Mouse (Mus musculus) liver, postnatal 0 days (tissue): ENCODE measurements around the gene Asap2. TPM values are rescaled to one million over a fixed set of nuclear protein-coding genes. Genes with fewer than 3 reads are reported as not detected.

Experiments used
- ATAC-seq: fragments of 200-750 bp; cut with Nextera tagmentation; 2 replicates; pipeline ENCODE4 v1.8.0; 2017; ENCODE audit warnings: mild to moderate bottlenecking, moderate library complexity
- DNase-seq: peaks from one replicate; pipeline ENCODE4 v3.0.0-alpha.2; 2016
- H3K27ac ChIP-seq: fragments of 300-500 bp; sonication (generic); 2 replicates; pipeline ENCODE4 v1.5.1; 2014; ENCODE audit warnings: antibody characterized with exemption, moderate library complexity, mild to moderate bottlenecking, low read depth
- H3K27me3 ChIP-seq: fragments of 300-500 bp; sonication (generic); 2 replicates; pipeline ENCODE4 v1.6.1; 2014; ENCODE audit warnings: low read length, control low read depth, mixed read lengths; ENCODE audit not compliant: insufficient read depth
- H3K36me3 ChIP-seq: fragments of 300-500 bp; sonication (generic); replicated peaks from 2 replicates; pipeline ENCODE4 v1.6.1; 2014; ENCODE audit warnings: mild to moderate bottlenecking, control low read depth, low read length, moderate library complexity, mixed read lengths; ENCODE audit not compliant: insufficient read depth
- H3K4me1 ChIP-seq: fragments of 300-500 bp; sonication (generic); 2 replicates; pipeline ENCODE4 v1.6.1; 2014; ENCODE audit warnings: antibody characterized with exemption, mild to moderate bottlenecking, control low read depth; ENCODE audit not compliant: insufficient read depth
- H3K4me2 ChIP-seq: fragments of 300-500 bp; sonication (generic); 2 replicates; pipeline ENCODE4 v1.6.1; 2014; ENCODE audit warnings: low read depth, mild to moderate bottlenecking, low read length, moderate library complexity, mixed read lengths
- H3K4me3 ChIP-seq: fragments of 300-500 bp; sonication (generic); 2 replicates; pipeline ENCODE4 v1.5.1; 2014; ENCODE audit warnings: low read depth, low read length
- H3K9ac ChIP-seq: fragments of 300-500 bp; sonication (generic); replicated peaks from 2 replicates; pipeline ENCODE4 v1.6.1; 2014; ENCODE audit warnings: mild to moderate bottlenecking, moderate library complexity
- H3K9me3 ChIP-seq: fragments of 300-500 bp; sonication (generic); 2 replicates; pipeline ENCODE4 v1.6.1; 2016; ENCODE audit warnings: mild to moderate bottlenecking, control low read depth, low read length, mixed read lengths
- CTCF ChIP-seq: sonication (generic); IDR thresholded peaks from 2 replicates; pipeline ENCODE4 v1.5.1; 2016; ENCODE audit warnings: antibody characterized with exemption, low read depth
- EP300 ChIP-seq: IDR thresholded peaks from 2 replicates; pipeline ENCODE4 v1.6.1; 2016; ENCODE audit warnings: antibody characterized with exemption, low read depth, mild to moderate bottlenecking
- WGBS: fragments of 180-500 bp; shearing (Covaris S2); extraction: QIAGEN DNeasy Blood & Tissue Kit; methylation state at CpG from one replicate; pipeline ENCODE4 v1.1.7; 2014; ENCODE audit not compliant: insufficient replicate concordance; 5-methylcytosine and 5-hydroxymethylcytosine counted together
- polyA plus RNA-seq: library from polyadenylated mRNA; unstranded; fragments of >200 nt; fragmentation: Nextera tagmentation; extraction: Ambion mirVana; gene quantifications from 2 replicates; pipeline ENCODE4 v1.2.1, GENCODE M21; 2015

Gene Asap2
- polyA plus RNA-seq, 1 experiment from 2014 or later, result 0.96 TPM

DNA sequence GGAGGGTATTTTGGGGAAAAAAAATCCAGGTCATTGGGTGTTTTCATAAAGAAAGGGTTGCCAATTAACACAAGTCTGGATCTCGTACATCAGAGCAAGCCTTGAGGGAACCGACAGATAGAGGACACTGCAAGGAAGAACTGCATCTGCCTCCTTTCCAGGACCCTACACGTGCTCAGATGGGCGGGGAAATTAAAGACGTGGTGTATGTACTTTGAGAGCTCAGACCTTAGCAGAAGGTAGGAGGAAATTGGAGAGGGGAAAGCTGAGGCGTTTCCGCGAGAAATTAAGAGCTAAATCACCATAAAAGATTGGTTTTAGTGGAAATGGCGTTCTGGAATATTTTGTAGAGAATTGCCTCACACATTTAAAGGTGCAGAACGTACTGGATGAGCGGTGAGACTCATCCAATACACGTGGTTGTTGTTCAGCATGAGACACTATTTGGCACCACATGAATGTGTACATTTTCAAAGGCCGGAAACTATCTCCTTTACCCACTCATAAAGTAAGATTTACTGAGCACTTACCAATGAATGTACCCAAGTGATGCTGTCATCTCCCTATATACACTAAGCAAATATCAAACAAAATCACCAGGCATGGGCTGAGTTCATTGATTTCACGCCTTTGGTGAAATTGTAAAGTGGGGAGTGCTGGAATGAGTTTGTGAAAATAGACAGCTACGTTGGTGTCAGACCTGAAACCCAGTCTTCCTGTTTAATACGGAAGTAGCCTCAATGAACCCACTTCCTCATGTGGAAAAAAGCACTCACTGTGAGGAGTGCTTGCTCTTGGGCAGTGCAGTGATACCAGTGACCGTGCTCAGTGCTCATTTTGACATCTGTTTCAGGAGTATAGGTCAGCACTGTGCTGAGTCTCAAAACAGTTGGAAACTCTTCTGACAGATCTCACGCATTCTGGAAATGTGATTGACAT is 296.7 kb downstream of the Asap2 start:
- no peaks in the 10 kb centered on the region for H3K27me3 ChIP-seq
- 14% methylated on average over 18 of the region's 18 CpGs for WGBS

DNA sequence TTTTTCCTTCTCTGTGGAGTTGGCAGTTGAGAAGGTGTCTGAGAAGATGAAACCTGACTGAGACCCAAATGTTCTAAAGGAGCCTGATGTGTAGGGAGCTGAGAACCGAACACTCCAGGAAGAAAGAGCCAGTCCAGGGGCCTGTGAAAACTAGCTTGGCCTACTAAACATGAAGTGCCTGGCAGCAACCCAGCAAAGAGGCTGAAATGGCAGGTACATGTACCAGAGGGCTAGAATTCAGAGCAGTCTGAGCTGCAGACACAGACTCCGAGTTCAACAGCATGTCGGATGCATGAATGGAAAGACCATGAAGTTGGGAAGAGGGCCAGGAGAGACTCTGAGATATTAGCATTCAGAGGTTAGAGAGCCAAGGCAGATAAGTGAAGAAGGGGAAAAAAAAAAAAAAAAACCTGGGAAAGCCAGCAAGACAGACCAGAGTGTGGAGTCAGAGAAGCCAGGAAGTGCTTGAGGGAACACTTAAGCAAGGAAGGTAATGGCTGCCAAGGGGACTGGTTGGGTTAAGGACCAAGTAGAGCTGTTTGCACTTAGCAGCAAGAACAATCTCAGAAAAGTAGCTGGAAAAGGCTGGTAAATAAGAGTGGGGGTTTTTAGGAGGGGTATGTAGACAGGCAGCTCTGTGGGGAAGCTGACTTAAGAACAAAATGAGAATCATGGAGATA is 298.6 kb downstream of the Asap2 start:
- H3K27me3 ChIP-seq, result no peaks in the 10 kb centered on the region
- H3K9ac ChIP-seq, result no peak overlapping the region
- no peak overlapping the region for H3K4me2 ChIP-seq
- no peaks in the 10 kb centered on the region for H3K9me3 ChIP-seq
- DNase-seq, result no peak
- H3K27ac ChIP-seq, result no peak overlapping the region
- H3K4me3 ChIP-seq, result no peak overlapping the region
- no peak for TF ChIP-seq EP300
- no peak for TF ChIP-seq CTCF
- 94% methylated on average over 3 of the region's 3 CpGs for WGBS
- H3K4me1 ChIP-seq, result peaks cover 21% of the 10 kb centered on the region
- H3K36me3 ChIP-seq, result peaks cover 23% of the 10 kb centered on the region
- no peak for ATAC-seq

More for the DNA sequence above, 296.7 kb downstream of the Asap2 start:
- Histone ChIP-seq H3K9me3 (no peaks in the 10 kb centered on the region), H3K4me2 (peak overlapping the region; percentile 96), H3K4me3 (peak overlapping the region; percentile 93), H3K36me3 (peaks cover 13% of the 10 kb centered on the region), H3K27ac (peak overlapping the region; percentile 91), H3K4me1 (peaks cover 21% of the 10 kb centered on the region), H3K9ac (peak overlapping the region; percentile 92)
- DNase-seq (peak; percentile 31), ATAC-seq (no peak)
- TF ChIP-seq CTCF, result no peak
- TF ChIP-seq EP300, result no peak

DNA sequence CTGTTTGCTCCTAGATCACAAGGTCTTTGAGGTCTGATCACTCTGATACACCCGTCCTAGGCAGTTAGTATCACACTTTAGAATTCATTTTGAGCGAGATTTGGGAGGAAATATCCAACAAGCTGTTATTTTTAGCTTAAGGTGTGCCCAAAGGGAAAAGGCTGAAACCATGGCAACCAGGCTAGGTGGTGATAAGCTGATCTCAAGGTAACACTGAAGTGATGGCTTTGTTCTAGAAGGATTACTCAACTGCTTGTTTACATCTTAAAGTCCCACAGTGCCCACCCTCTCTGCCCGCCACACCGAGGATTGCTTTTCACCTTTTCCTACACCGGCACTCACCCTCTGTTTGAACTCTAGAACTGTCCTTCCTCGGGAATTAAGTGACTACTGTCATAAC is 299.4 kb downstream of the Asap2 start:
- Histone ChIP-seq H3K9ac (no peak overlapping the region), H3K36me3 (peaks cover 31% of the 10 kb centered on the region), H3K27ac (no peak overlapping the region), H3K4me1 (peaks cover 21% of the 10 kb centered on the region), H3K27me3 (no peaks in the 10 kb centered on the region), H3K9me3 (no peaks in the 10 kb centered on the region), H3K4me3 (no peak overlapping the region), H3K4me2 (no peak overlapping the region)
- no peak for TF ChIP-seq EP300
- no peak for TF ChIP-seq CTCF
- DNase-seq (no peak), ATAC-seq (no peak)
- 75% methylated on average over 6 of the region's 6 CpGs for WGBS

DNA sequence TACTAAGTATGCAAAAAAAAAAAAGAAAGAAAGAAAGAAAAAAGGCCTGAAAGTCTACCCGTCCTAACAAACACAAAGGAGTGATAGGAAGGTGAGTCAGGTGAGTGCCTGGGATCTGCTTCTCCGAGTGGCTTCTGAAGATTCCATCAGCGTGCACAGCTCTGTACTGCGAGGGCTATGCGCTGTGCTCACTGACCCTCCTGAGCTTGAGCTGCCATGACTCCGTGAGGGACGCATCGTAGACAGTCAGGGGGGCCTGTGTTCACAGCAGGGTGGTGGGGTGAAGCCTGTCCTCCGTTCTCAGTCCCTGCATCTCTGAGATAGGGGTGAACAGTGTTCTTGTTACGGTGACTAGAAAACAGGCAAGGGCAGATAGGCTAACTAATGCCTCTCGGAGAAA is 308.6 kb downstream of the Asap2 start:
- peaks cover 65% of the 10 kb centered on the region for H3K36me3 ChIP-seq
- TF ChIP-seq CTCF (no peak), EP300 (no peak)
- no peaks in the 10 kb centered on the region for H3K27me3 ChIP-seq
- ATAC-seq (no peak), DNase-seq (no peak)
- 92% methylated on average over 11 of the region's 11 CpGs for WGBS
- H3K4me2 ChIP-seq, result no peak overlapping the region
- no peak overlapping the region for H3K27ac ChIP-seq
- H3K9ac ChIP-seq, result no peak overlapping the region
- no peaks in the 10 kb centered on the region for H3K9me3 ChIP-seq
- H3K4me3 ChIP-seq, result no peak overlapping the region
- peaks cover 7% of the 10 kb centered on the region for H3K4me1 ChIP-seq

DNA sequence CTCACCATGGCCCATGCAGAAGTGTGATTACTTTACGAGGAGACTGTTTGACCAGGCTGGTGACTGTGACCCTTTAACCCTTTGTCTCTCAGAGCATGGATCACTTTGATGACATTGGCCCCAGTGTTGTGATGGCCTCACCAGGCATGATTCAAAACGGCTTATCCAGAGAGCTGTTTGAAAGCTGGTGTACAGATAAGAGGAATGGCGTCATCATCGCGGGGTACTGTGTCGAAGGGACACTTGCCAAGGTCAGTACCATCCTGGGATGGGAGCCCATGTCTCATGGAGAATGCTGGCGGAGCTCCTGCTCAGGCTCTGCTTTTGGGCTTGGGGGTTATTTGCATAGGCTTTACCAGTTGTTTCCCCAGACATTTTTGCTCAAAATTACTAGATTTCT is 311.1 kb downstream of the Asap2 start:
- WGBS, result 54% methylated on average over 7 of the region's 7 CpGs
- Histone ChIP-seq H3K9me3 (no peaks in the 10 kb centered on the region), H3K4me3 (no peak overlapping the region), H3K27me3 (no peaks in the 10 kb centered on the region), H3K27ac (peak overlapping the region; percentile 40; the same call in 1 of the 2 replicates), H3K4me1 (peaks cover 7% of the 10 kb centered on the region), H3K9ac (no peak overlapping the region), H3K36me3 (peaks cover 55% of the 10 kb centered on the region), H3K4me2 (no peak overlapping the region)
- TF ChIP-seq CTCF (no peak), EP300 (no peak)
- DNase-seq (no peak), ATAC-seq (peak; percentile 82)

DNA sequence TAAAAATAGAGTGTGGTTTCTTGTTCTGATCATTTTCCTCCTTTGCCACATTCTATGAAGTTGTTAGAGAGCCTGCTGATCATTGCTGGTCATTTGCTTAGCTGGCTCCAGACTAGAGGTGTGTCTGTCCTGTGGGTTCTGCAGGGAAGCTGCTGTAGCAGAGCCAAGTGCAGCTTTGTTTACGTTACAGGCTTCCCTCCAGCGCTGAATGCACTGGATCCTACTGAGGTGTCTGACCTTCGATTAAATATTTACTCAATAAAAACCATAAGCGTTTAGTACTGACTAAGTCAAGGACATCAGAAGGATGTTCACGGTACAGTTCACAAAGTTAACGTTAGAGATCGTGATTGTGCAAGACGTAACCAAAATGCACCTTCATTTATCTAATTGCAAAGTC is 311.7 kb downstream of the Asap2 start:
- Histone ChIP-seq H3K27ac (peak overlapping the region; percentile 40; the same call in 1 of the 2 replicates), H3K27me3 (no peaks in the 10 kb centered on the region), H3K9ac (no peak overlapping the region), H3K4me1 (peaks cover 7% of the 10 kb centered on the region), H3K4me2 (no peak overlapping the region), H3K4me3 (no peak overlapping the region), H3K9me3 (no peaks in the 10 kb centered on the region), H3K36me3 (peaks cover 56% of the 10 kb centered on the region)
- TF ChIP-seq CTCF (no peak), EP300 (no peak)
- no peak for DNase-seq
- peak; percentile 49 for ATAC-seq
- 54% methylated on average over 8 of the region's 8 CpGs for WGBS
